In the genomic region with DNA sequence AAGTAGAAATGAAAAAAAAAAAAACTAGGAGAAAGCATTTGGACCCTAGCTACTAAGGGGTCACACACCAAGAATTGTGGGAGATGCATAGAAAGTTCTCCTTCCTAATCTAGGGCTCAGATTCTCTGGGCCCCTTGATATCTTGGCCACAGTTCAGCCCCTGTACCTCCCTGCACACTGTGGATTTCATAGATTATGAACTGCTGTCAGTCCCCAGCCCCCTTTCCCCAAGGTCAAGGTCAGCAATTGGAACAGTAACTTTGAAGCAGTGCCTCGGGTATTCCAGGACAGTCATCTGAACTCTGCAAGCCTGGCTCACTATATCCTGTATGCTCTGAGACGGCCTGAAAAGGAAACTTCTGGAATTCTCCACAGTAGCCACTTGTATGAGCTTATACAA, we compare ENCODE assay signal across 21 mouse cellular contexts.
DNase-seq lines count a peak whose midpoint lies in the region; ATAC-seq and TF ChIP-seq lines count a peak whose summit lies in the region.
"Had no signal": no experiment of that assay in that cellular context is flagged by ENCODE, and none has a peak within 500 bp of the region (broad histone marks: within the 10 kb centered on the region; RNA-seq: fewer than 3 reads in every experiment).

No protein-coding gene starts in this region.

- no peak for DNase-seq in heart, adult 18-20 months
- no peak for DNase-seq in limb, embryonic 14.5 days (ENCODE audit: low spot score)
- no peak for DNase-seq in limb, embryonic 10.5 days (ENCODE audit: low spot score)
- no peak for DNase-seq in liver, embryonic 11.5 days (ENCODE audit: low spot score)
- no peak for DNase-seq in cerebellum, adult 11 months
- DNase-seq in thymus, postnatal 25 days, result no peak
- DNase-seq: B cell, adult 2 months; cerebellum, adult 2 months; gastrocnemius, postnatal 25 days; retina, postnatal 1 day; thymus, postnatal 14 days had no signal

- peak; percentile 53; the same call in 1 of the 2 replicates for ATAC-seq in heart, embryonic 12.5 days (ENCODE audit: insufficient number of reproducible peaks, low FRiP score)
- peak; percentile 27; the same call in 1 of the 2 replicates for ATAC-seq in limb, embryonic 14.5 days (ENCODE audit: low FRiP score, low read depth)
- ATAC-seq in liver, embryonic 11.5 days (replicated peaks; ENCODE audit: low FRiP score), result peak; percentile 74
- ATAC-seq in megakaryocyte-erythroid progenitor cell, adult 5-6 weeks (replicated peaks; ENCODE audit: low FRiP score, low TSS enrichment, poor library complexity, severe bottlenecking), result peak; percentile 36; the same call in 1 of the 2 replicates
- ATAC-seq: forebrain, embryonic 14.5 days; intestine, embryonic 15.5 days had no signal

- no peak for TF ChIP-seq POLR2A in limb, embryonic 14.5 days (IDR thresholded peaks at IDR 0.05; ENCODE audit: borderline replicate concordance, extremely low read depth, insufficient read depth, insufficient read length)

- peaks cover 22% of the 10 kb centered on the region for H3K4me1 ChIP-seq in heart, embryonic 12.5 days (replicated peaks)
- peaks cover 9% of the 10 kb centered on the region; the same call in 1 of the 2 replicates for H3K4me1 ChIP-seq in limb, embryonic 14.5 days (ENCODE audit: control insufficient read depth, insufficient read depth, low read length)
- 0 out of 2 replicates have a peak, but pooled peaks cover 2% of the 10 kb centered on the region for H3K4me1 ChIP-seq in limb, embryonic 10.5 days
- peaks cover 36% of the 10 kb centered on the region for H3K4me1 ChIP-seq in liver, embryonic 11.5 days (replicated peaks; ENCODE audit: control insufficient read depth, insufficient read depth, low read length)
- H3K4me1 ChIP-seq: embryonic facial prominence, embryonic 12.5 days; lung, embryonic 15.5 days had no signal

- H3K4me3 ChIP-seq in heart, embryonic 12.5 days, result no peak overlapping the region
- H3K4me3 ChIP-seq in limb, embryonic 14.5 days (replicated peaks; ENCODE audit: low read length), result no peak overlapping the region
- no peak overlapping the region for H3K4me3 ChIP-seq in limb, embryonic 10.5 days
- H3K4me3 ChIP-seq in liver, embryonic 11.5 days (ENCODE audit: low read depth, low read length), result no peak overlapping the region
- H3K4me3 ChIP-seq: embryonic facial prominence, embryonic 12.5 days; intestine, embryonic 15.5 days; limb, embryonic 12.5 days; lung, embryonic 15.5 days had no signal

- H3K9ac ChIP-seq in heart, embryonic 12.5 days, result no peak overlapping the region
- no peak overlapping the region for H3K9ac ChIP-seq in limb, embryonic 14.5 days (ENCODE audit: low read depth, low read length, severe bottlenecking)
- no peak overlapping the region for H3K9ac ChIP-seq in liver, embryonic 11.5 days (ENCODE audit: low read depth, low read length)
- H3K9ac ChIP-seq: embryonic facial prominence, embryonic 12.5 days; hindbrain, embryonic 14.5 days; intestine, embryonic 15.5 days; limb, embryonic 12.5 days; lung, embryonic 15.5 days had no signal

- WGBS in heart, embryonic 12.5 days, result 22% methylated on average over 2 of the region's 2 CpGs
- WGBS in limb, embryonic 14.5 days, result 35% methylated on average over 2 of the region's 2 CpGs
- WGBS in limb, embryonic 10.5 days, result 69% methylated on average over 2 of the region's 2 CpGs
- WGBS in liver, embryonic 11.5 days, result 40% methylated on average over 2 of the region's 2 CpGs

- H3K27me3 ChIP-seq in heart, embryonic 12.5 days (replicated peaks), result no peaks in the 10 kb centered on the region
- H3K27me3 ChIP-seq in limb, embryonic 14.5 days (ENCODE audit: control insufficient read depth, insufficient read depth, low read length), result no peaks in the 10 kb centered on the region
- H3K27me3 ChIP-seq in limb, embryonic 10.5 days (ENCODE audit: low read depth, poor library complexity, severe bottlenecking), result no peaks in the 10 kb centered on the region
- H3K27me3 ChIP-seq in liver, embryonic 11.5 days (replicated peaks; ENCODE audit: control insufficient read depth, insufficient read depth, low read length), result no peaks in the 10 kb centered on the region
- H3K27me3 ChIP-seq: embryonic facial prominence, embryonic 12.5 days; intestine, embryonic 15.5 days; limb, embryonic 12.5 days; lung, embryonic 15.5 days had no signal

- H3K4me2 ChIP-seq in heart, embryonic 12.5 days, result no peak overlapping the region
- H3K4me2 ChIP-seq in limb, embryonic 14.5 days (replicated peaks; ENCODE audit: low read depth, low read length, severe bottlenecking), result no peak overlapping the region
- 0 out of 2 replicates have a peak overlapping the region, but pooled peaks have one; percentile 12 for H3K4me2 ChIP-seq in liver, embryonic 11.5 days
- H3K4me2 ChIP-seq: embryonic facial prominence, embryonic 12.5 days; hindbrain, embryonic 14.5 days; intestine, embryonic 15.5 days; limb, embryonic 12.5 days; lung, embryonic 15.5 days; midbrain, embryonic 11.5 days had no signal

- H3K9me3 ChIP-seq in heart, embryonic 12.5 days (replicated peaks), result no peaks in the 10 kb centered on the region
- no peaks in the 10 kb centered on the region for H3K9me3 ChIP-seq in limb, embryonic 14.5 days (ENCODE audit: control insufficient read depth, low read length)
- H3K9me3 ChIP-seq in limb, embryonic 10.5 days (replicated peaks), result no peaks in the 10 kb centered on the region
- no peaks in the 10 kb centered on the region for H3K9me3 ChIP-seq in liver, embryonic 11.5 days (ENCODE audit: control insufficient read depth, low read length)
- H3K9me3 ChIP-seq: embryonic facial prominence, embryonic 12.5 days; intestine, embryonic 15.5 days; limb, embryonic 12.5 days; lung, embryonic 15.5 days had no signal

- H3K36me3 ChIP-seq in heart, embryonic 12.5 days, result no peaks in the 10 kb centered on the region
- H3K36me3 ChIP-seq in limb, embryonic 14.5 days (ENCODE audit: control insufficient read depth, insufficient read depth, low read length), result no peaks in the 10 kb centered on the region
- no peaks in the 10 kb centered on the region for H3K36me3 ChIP-seq in limb, embryonic 10.5 days
- no peaks in the 10 kb centered on the region for H3K36me3 ChIP-seq in liver, embryonic 11.5 days (ENCODE audit: control insufficient read depth, insufficient read depth, low read length)
- H3K36me3 ChIP-seq: embryonic facial prominence, embryonic 12.5 days; intestine, embryonic 15.5 days; limb, embryonic 12.5 days; lung, embryonic 15.5 days had no signal

- no peak overlapping the region for H3K27ac ChIP-seq in heart, embryonic 12.5 days (ENCODE audit: poor library complexity, severe bottlenecking)
- H3K27ac ChIP-seq in limb, embryonic 14.5 days (replicated peaks; ENCODE audit: low read depth, low read length), result no peak overlapping the region
- H3K27ac ChIP-seq in limb, embryonic 10.5 days, result no peak overlapping the region
- H3K27ac ChIP-seq in liver, embryonic 11.5 days (ENCODE audit: low read depth, low read length), result peak overlapping the region; percentile 52
- H3K27ac ChIP-seq: embryonic facial prominence, embryonic 12.5 days; hindbrain, embryonic 14.5 days; intestine, embryonic 15.5 days; limb, embryonic 12.5 days; lung, embryonic 15.5 days; macrophage had no signal
